Mouse (Mus musculus) heart, embryonic 15.5 days (tissue): ENCODE data around the gene Dcaf6. TPM values are rescaled to one million over a fixed set of nuclear protein-coding genes. Genes with fewer than 3 reads are reported as not detected.
A peak's percentile ranks its signal among the peaks of the same experiment; 100 is the strongest.

Experiments
- ATAC-seq: fragments of 200-750 bp; cut with Nextera tagmentation; replicated peaks from 2 replicates; pipeline ENCODE4 v1.8.0; 2017; ENCODE audit warnings: low read depth, moderate TSS enrichment; ENCODE audit not compliant: insufficient number of reproducible peaks, insufficient read depth, low FRiP score
- H3K27ac ChIP-seq: fragments of 300-500 bp; sonication (generic); 2 replicates; pipeline ENCODE4 v1.5.1; 2015; ENCODE audit warnings: mild to moderate bottlenecking, inconsistent platforms
- H3K27me3 ChIP-seq: fragments of 300-500 bp; sonication (generic); 2 replicates; pipeline ENCODE4 v1.6.1; 2015; ENCODE audit warnings: inconsistent platforms
- H3K36me3 ChIP-seq: fragments of 300-500 bp; sonication (generic); 2 replicates; pipeline ENCODE4 v1.6.1; 2015; ENCODE audit warnings: mild to moderate bottlenecking, inconsistent platforms
- H3K4me1 ChIP-seq: fragments of 300-500 bp; sonication (generic); replicated peaks from 2 replicates; pipeline ENCODE4 v1.6.1; 2015; ENCODE audit warnings: inconsistent platforms
- H3K4me2 ChIP-seq: fragments of 300-500 bp; sonication (generic); 2 replicates; pipeline ENCODE4 v1.6.1; 2015; ENCODE audit warnings: inconsistent platforms, mild to moderate bottlenecking, moderate library complexity
- H3K4me3 ChIP-seq: fragments of 300-500 bp; sonication (generic); 2 replicates; pipeline ENCODE4 v1.5.1; 2015; ENCODE audit warnings: mild to moderate bottlenecking, inconsistent platforms
- H3K9ac ChIP-seq: fragments of 300-500 bp; sonication (generic); 2 replicates; pipeline ENCODE4 v1.6.1; 2015; ENCODE audit warnings: mild to moderate bottlenecking, inconsistent platforms
- H3K9me3 ChIP-seq: fragments of 300-500 bp; sonication (generic); replicated peaks from 2 replicates; pipeline ENCODE4 v1.6.1; 2016; ENCODE audit warnings: inconsistent platforms
- WGBS: fragments of 180-500 bp; shearing (Covaris S2); methylation state at CpG from one replicate; pipeline ENCODE4 v1.1.7; 2015; ENCODE audit warnings: mixed read lengths; 5-methylcytosine and 5-hydroxymethylcytosine counted together
- polyA plus RNA-seq: library from polyadenylated mRNA; unstranded; fragments of >200 nt; fragmentation: Nextera tagmentation; extraction: Ambion mirVana; gene quantifications from 2 replicates; pipeline ENCODE4 v1.2.1, GENCODE M21; 2015

Dcaf6 gene
- polyA plus RNA-seq, 1 experiment from 2014 or later, result 19.3 TPM

- ATAC-seq, result no peak
- WGBS, result 76% methylated on average over 9 of the region's 9 CpGs
- Histone ChIP-seq H3K27ac (no peak overlapping the region), H3K4me2 (no peak overlapping the region), H3K9ac (no peak overlapping the region), H3K36me3 (no peaks in the 10 kb centered on the region), H3K4me3 (no peak overlapping the region), H3K4me1 (peaks cover 3% of the 10 kb centered on the region), H3K27me3 (no peaks in the 10 kb centered on the region), H3K9me3 (no peaks in the 10 kb centered on the region)
Observed at GRCm38 (mm10) chr1:165288165-165288564, 172.1 kb downstream of the Dcaf6 start.

- H3K27ac ChIP-seq, result no peak overlapping the region
Observed at GRCm38 (mm10) chr1:165284096-165284495, 176.2 kb downstream of the Dcaf6 start.

DNA sequence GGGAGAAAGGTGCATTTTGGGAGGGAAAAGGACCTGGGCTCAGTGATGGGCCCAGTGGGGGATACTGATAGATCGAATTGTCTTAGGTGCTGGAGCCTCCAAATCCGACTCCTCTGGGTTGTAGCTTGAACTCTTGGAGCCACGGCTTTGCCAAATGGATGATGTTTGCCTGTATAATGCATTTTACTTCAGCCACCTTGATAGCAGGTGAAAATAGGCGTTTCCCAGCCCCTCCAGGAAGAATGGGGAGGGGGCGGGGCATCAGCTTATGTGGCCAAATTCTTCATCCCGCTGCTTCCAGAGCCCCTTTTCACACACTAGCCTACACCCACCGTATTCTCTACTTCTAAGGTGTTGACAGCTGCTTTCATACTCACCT is 177.3 kb downstream of the Dcaf6 start:
- Histone ChIP-seq H3K27me3 (no peaks in the 10 kb centered on the region), H3K27ac (no peak overlapping the region), H3K9me3 (no peaks in the 10 kb centered on the region), H3K4me2 (peak overlapping the region; percentile 92), H3K9ac (peak overlapping the region; percentile 71; the same call in 1 of the 2 replicates), H3K4me3 (peak overlapping the region; percentile 60), H3K4me1 (peaks cover 13% of the 10 kb centered on the region), H3K36me3 (no peaks in the 10 kb centered on the region)
- ATAC-seq, result no peak
- WGBS, result 25% methylated on average over 7 of the region's 7 CpGs

More at GRCm38 (mm10) chr1:165284096-165284495, 176.2 kb downstream of the Dcaf6 start:
- Histone ChIP-seq H3K9me3 (no peaks in the 10 kb centered on the region), H3K27me3 (no peaks in the 10 kb centered on the region), H3K4me3 (no peak overlapping the region), H3K4me2 (no peak overlapping the region), H3K9ac (no peak overlapping the region), H3K36me3 (no peaks in the 10 kb centered on the region), H3K4me1 (peaks cover 13% of the 10 kb centered on the region)
- 75% methylated on average over 7 of the region's 7 CpGs for WGBS
- ATAC-seq, result no peak

DNA sequence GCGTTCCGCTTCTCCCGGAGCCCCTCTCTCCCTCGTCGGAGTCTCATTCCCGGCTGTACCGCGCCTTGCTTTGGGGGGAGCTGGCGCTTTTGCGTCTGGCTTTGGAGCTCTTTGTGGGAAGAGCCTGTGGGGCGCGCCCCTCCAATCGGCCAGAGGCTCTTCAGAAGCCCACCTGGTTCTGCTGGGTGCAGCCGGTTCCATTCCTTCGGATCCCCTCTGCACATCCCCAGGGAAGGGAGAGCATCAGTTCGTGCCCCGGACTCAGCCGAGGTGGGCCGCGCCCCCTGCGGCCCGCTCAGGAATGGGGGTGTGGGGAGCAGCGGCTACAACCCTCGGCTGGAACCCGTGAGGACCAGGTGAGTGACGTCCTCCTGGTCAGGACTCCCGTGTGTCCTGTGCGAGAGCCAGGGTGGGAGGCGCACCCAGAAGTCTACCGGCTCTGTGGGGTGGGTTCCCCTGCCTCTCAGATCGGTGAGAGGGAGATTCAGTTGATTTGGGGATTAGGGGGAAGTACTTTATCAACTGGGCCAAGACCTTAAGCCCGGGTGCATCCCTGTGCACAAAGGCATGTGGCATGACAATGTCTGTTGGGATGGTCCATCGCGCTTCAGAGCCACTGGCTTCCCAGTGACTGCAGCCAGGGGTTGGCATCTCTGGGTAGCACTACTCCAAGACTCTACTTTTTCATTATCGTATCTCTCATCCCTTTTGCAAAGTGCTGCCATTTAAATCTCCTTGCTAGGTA is 177.9 kb downstream of the Dcaf6 start:
- no peaks in the 10 kb centered on the region for H3K9me3 ChIP-seq
- peak; percentile 10; the same call in 1 of the 2 replicates for ATAC-seq

DNA sequence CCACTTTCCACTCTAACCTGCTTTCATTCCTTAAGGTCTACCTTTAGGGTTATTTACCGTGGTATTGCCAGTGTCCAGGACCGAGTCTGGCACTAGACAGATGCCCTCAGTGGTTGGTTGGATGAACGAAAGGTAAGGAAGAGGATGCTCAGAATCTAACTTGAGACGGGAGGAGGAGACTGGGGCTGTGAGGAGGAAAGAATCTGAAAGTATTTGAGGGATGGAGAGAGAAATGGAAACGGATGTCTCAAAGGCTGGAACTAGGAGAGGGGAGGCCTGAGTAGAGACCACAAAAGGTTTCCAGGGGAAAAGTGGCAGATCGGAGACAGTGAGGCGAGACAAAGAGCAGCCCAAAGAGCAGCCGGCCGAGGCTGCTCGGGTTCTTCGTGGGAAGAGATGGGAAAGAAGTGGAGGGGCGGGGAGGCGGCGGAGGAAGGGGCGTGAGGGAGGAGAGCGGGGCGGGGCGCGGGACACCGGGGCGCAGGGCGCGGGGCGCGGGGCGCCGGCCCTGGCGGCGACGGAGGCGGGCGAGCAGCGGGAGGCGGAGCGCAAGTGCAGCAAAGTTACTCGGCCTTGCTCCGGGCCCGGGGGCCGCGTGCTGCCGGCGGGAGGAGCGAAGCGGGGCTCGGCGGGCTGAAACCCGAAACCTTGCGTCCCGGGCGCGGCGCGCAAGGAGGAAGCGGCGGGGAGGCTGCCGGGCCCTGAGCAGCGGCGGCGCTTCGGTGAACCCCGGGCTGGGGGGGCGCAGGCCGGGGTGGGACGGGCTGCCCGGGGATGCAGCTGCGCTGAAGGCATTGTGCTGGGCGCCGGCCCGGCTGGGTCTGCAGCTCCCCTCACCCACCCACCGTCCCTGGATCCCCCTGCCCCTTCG is 178.7 kb downstream of the Dcaf6 start:
- peaks cover 13% of the 10 kb centered on the region for H3K4me1 ChIP-seq
- ATAC-seq, result peak; percentile 77
- 1% methylated on average over 67 of the region's 71 CpGs for WGBS
- H3K27ac ChIP-seq, result peak overlapping the region; percentile 54
- no peaks in the 10 kb centered on the region for H3K9me3 ChIP-seq
- H3K4me3 ChIP-seq, result peak overlapping the region; percentile 60
- no peaks in the 10 kb centered on the region for H3K27me3 ChIP-seq
- H3K9ac ChIP-seq, result peak overlapping the region; percentile 71
- H3K4me2 ChIP-seq, result peak overlapping the region; percentile 92
- H3K36me3 ChIP-seq, result no peaks in the 10 kb centered on the region

More for the DNA sequence above, 177.9 kb downstream of the Dcaf6 start:
- peaks cover 13% of the 10 kb centered on the region for H3K4me1 ChIP-seq
- peak overlapping the region; percentile 71 for H3K9ac ChIP-seq
- no peaks in the 10 kb centered on the region for H3K36me3 ChIP-seq
- H3K4me2 ChIP-seq, result peak overlapping the region; percentile 92
- H3K27me3 ChIP-seq, result no peaks in the 10 kb centered on the region
- H3K27ac ChIP-seq, result peak overlapping the region; percentile 54
- 1% methylated on average over 35 of the region's 35 CpGs for WGBS
- H3K4me3 ChIP-seq, result peak overlapping the region; percentile 60

DNA sequence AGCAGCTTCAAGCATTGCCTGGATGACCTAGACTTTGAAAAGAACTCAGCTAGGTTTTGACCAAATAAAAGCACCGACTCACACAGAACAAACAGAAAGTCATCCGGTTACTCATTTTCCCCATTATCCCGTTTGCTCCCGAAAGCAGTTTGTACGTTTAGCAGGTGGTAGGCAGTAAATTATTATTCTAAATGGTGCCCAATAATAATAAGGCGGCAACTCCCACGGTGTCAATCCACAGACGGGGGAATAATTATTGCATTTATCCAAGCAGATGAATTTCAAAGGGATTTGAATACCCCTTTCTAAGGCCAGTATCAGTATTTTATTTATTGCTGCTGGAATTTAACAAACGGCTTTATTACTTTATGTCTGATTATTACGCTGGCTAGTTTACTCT is 179.5 kb downstream of the Dcaf6 start:
- WGBS, result 70% methylated on average over 10 of the region's 10 CpGs
- no peaks in the 10 kb centered on the region for H3K27me3 ChIP-seq
- no peak for ATAC-seq
- no peak overlapping the region for H3K9ac ChIP-seq
- H3K4me2 ChIP-seq, result peak overlapping the region; percentile 92
- no peaks in the 10 kb centered on the region for H3K9me3 ChIP-seq
- H3K4me3 ChIP-seq, result no peak overlapping the region; the same call in 1 of the 2 replicates
- peak overlapping the region; percentile 54; the same call in 1 of the 2 replicates for H3K27ac ChIP-seq
- H3K36me3 ChIP-seq, result no peaks in the 10 kb centered on the region
- peaks cover 13% of the 10 kb centered on the region for H3K4me1 ChIP-seq

Other genes with a start within 250 kb of the Dcaf6 start
- 86.6 and 87.5 TPM in 2 replicates for gene Tiprl, start 223.5 kb downstream of the Dcaf6 start, polyA plus RNA-seq
- gene Gpr161, start 164.7 kb downstream of the Dcaf6 start, polyA plus RNA-seq, result 0.47 and 0.81 TPM in 2 replicates
- 234 and 371 TPM in 2 replicates for gene Mpc2, start 162 bp upstream of the Dcaf6 start, polyA plus RNA-seq
- gene Adcy10, start 24.7 kb upstream of the Dcaf6 start, polyA plus RNA-seq, result 0.09 TPM in 1 of 2 replicates, not detected in the other
- 89.9 and 105 TPM in 2 replicates for gene Mpzl1, start 174.1 kb upstream of the Dcaf6 start, polyA plus RNA-seq
- gene Rcsd1, start 249.3 kb upstream of the Dcaf6 start, polyA plus RNA-seq, result 90.4 and 98.4 TPM in 2 replicates